Mouse (Mus musculus): ENCODE data around the gene Gm4969. TPM values are rescaled to one million over a fixed set of nuclear protein-coding genes. Genes with fewer than 3 reads are reported as not detected.

Gm4969 gene
- 0.17 TPM in 1 of 2 replicates, not detected in the other for polyA plus RNA-seq (2015; fragmentation: Nextera tagmentation; extraction: Ambion mirVana)

- peak within 1 kb of the TSS; percentile 48 for H3K4me2 ChIP-seq (ENCODE audit: low read depth, low read length)
- no peaks in the 10 kb centered on the region for H3K9me3 ChIP-seq (ENCODE audit: low read length)
- ATAC-seq = peak; percentile 16; the same call in 1 of the 2 replicates
- H3K36me3 ChIP-seq (replicated peaks; ENCODE audit: insufficient read depth, low read length) = no peaks in the 10 kb centered on the region
- H3K4me1 ChIP-seq (ENCODE audit: insufficient read depth) = peaks cover 21% of the 10 kb centered on the region
- no peaks in the 10 kb centered on the region for H3K27me3 ChIP-seq (ENCODE audit: insufficient read depth, low read length)
- peak; percentile 72 for DNase-seq
- 32% methylated on average over 63 of the region's 64 CpGs for WGBS (ENCODE audit: insufficient replicate concordance)
- no peak within 1 kb of the TSS for H3K4me3 ChIP-seq (ENCODE audit: low read depth, low read length)
- no peak within 1 kb of the TSS for H3K9ac ChIP-seq (replicated peaks)
- H3K27ac ChIP-seq (ENCODE audit: low read depth) = no peak within 1 kb of the TSS
- TF ChIP-seq CTCF (IDR thresholded peaks at IDR 0.05; ENCODE audit: low read depth) = peak; percentile 37; the same call in 1 of the 2 replicates
- no peak for TF ChIP-seq EP300 (IDR thresholded peaks at IDR 0.05; ENCODE audit: low read depth)
These were observed at the start of gene Gm4969 for GRCm38 (mm10) chr7:19118028-19118771. Gene Gm4969 (minus strand): TSS chr7:19118368.

DNA sequence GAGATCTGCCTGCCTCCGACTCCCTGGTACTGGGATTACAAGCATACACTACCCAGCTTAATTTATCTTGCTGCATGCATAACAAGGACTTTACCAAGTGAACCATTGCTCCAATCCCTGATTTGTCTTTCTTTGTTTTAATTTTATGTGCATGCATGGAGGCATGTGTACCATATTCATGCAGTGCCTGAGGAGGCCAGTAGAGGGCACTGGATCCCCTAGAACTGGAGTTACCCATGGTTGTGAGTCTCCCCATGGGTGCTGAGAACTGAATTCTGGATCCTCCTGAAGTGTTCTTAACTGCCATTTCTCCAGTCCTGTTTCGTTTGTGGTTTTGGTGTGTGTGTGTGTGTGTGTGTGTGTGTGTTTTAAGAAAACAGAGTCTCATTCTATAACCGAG is 48.8 kb upstream of the Gm4969 start:
- Histone ChIP-seq H3K4me3 (ENCODE audit: low read depth, low read length) (no peak overlapping the region), H3K4me1 (ENCODE audit: insufficient read depth) (peaks cover 15% of the 10 kb centered on the region), H3K9ac (replicated peaks) (no peak overlapping the region), H3K4me2 (ENCODE audit: low read depth, low read length) (no peak overlapping the region), H3K27me3 (ENCODE audit: insufficient read depth, low read length) (peaks cover 16% of the 10 kb centered on the region), H3K36me3 (replicated peaks; ENCODE audit: insufficient read depth, low read length) (no peaks in the 10 kb centered on the region), H3K9me3 (ENCODE audit: low read length) (peaks cover 3% of the 10 kb centered on the region; the same call in 1 of the 2 replicates), H3K27ac (ENCODE audit: low read depth) (no peak overlapping the region)
- WGBS (ENCODE audit: insufficient replicate concordance) = 77% methylated on average over 3 of the region's 3 CpGs
- ATAC-seq = no peak
- DNase-seq = no peak
- TF ChIP-seq CTCF (IDR thresholded peaks at IDR 0.05; ENCODE audit: low read depth) (peak; percentile 49), EP300 (IDR thresholded peaks at IDR 0.05; ENCODE audit: low read depth) (no peak)

DNA sequence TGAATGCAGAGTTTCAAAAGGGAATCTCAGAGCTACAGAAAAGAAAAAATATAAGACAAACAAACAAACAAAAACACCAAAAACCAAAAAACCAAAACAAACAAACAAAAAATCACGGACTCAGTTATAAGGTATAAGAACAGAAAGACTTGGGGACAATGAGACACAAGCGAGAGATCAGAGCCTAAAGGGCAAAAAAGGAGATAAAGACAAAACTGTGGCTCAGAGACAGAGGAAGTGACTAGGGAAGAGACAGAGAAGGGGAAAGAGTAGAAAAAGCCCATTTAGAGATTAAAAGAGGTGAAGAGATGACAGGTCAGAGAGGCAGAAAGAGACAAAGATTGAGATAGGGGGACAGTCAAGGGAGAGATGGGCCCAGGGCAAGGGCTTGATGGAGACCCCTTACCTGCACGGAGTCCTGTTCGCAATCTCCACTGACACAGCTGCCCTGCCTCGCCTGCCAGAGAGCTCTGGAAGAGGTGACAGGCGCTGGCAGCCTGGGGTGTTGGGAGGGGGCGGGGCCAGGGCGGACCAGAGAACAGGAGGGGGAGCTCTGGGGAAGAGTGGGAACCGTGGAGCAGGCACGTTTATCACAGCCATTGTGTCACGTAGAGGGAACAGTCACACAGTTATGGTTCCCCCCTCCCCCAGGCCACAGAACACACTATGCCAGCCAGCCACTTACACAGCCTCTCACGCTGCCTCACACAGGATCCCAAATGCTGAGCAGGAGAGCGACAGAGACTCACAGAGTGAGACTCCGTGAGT is 47.7 kb upstream of the Gm4969 start, which contains the start of gene Gipr:
Gene Gipr, minus strand, starts transcription at position 472 of the 768 bp plus-strand sequence.
- no peak within 1 kb of the TSS for H3K27ac ChIP-seq (ENCODE audit: low read depth)
- peak; percentile 38 for DNase-seq

DNA sequence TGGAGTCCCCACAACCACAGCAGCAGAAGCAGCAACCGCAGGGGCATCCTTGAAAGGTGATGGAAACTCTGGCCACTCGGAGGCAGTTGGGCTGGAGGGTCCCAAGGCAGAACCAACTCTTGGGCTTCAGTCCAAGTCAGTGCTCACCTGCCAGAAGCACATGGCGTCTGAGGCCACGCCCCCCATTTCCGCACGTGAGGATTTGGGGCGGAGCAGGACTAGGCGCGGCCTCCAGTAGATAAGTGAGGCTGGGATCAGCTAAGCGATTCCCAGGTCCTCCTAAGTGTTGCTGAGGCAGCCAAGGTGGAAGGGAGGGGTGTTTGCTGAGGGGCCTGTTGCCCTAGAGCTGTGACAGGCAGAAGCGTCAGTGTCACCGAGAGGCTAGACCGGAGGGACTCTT is 46.8 kb upstream of the Gm4969 start:
- Histone ChIP-seq H3K9ac (replicated peaks) (no peak overlapping the region), H3K4me3 (ENCODE audit: low read depth, low read length) (no peak overlapping the region), H3K27ac (ENCODE audit: low read depth) (no peak overlapping the region), H3K4me1 (ENCODE audit: insufficient read depth) (peaks cover 23% of the 10 kb centered on the region), H3K27me3 (ENCODE audit: insufficient read depth, low read length) (peaks cover 27% of the 10 kb centered on the region), H3K9me3 (ENCODE audit: low read length) (peaks cover 3% of the 10 kb centered on the region; the same call in 1 of the 2 replicates), H3K4me2 (ENCODE audit: low read depth, low read length) (peak overlapping the region; percentile 39), H3K36me3 (replicated peaks; ENCODE audit: insufficient read depth, low read length) (no peaks in the 10 kb centered on the region)
- no peak for ATAC-seq
- TF ChIP-seq EP300 (IDR thresholded peaks at IDR 0.05; ENCODE audit: low read depth) = no peak
- TF ChIP-seq CTCF (IDR thresholded peaks at IDR 0.05; ENCODE audit: low read depth) = no peak
- DNase-seq = peak; percentile 62
- 3% methylated on average over 13 of the region's 13 CpGs for WGBS (ENCODE audit: insufficient replicate concordance)

More for the DNA sequence above, 47.7 kb upstream of the Gm4969 start, which contains the start of gene Gipr:
- peak; percentile 48; the same call in 1 of the 2 replicates for ATAC-seq
- 8% methylated on average over 14 of the region's 14 CpGs for WGBS (ENCODE audit: insufficient replicate concordance)
- no peak within 1 kb of the TSS for H3K4me3 ChIP-seq (ENCODE audit: low read depth, low read length)
- H3K4me2 ChIP-seq (ENCODE audit: low read depth, low read length) = peak within 1 kb of the TSS; percentile 39
- no peaks in the 10 kb centered on the region for H3K36me3 ChIP-seq (replicated peaks; ENCODE audit: insufficient read depth, low read length)
- H3K27me3 ChIP-seq (ENCODE audit: insufficient read depth, low read length) = peaks cover 18% of the 10 kb centered on the region
- peaks cover 15% of the 10 kb centered on the region for H3K4me1 ChIP-seq (ENCODE audit: insufficient read depth)
- H3K9me3 ChIP-seq (ENCODE audit: low read length) = peaks cover 3% of the 10 kb centered on the region; the same call in 1 of the 2 replicates
- no peak for TF ChIP-seq CTCF (IDR thresholded peaks at IDR 0.05; ENCODE audit: low read depth)
- no peak for TF ChIP-seq EP300 (IDR thresholded peaks at IDR 0.05; ENCODE audit: low read depth)
- H3K9ac ChIP-seq (replicated peaks) = no peak within 1 kb of the TSS

DNA sequence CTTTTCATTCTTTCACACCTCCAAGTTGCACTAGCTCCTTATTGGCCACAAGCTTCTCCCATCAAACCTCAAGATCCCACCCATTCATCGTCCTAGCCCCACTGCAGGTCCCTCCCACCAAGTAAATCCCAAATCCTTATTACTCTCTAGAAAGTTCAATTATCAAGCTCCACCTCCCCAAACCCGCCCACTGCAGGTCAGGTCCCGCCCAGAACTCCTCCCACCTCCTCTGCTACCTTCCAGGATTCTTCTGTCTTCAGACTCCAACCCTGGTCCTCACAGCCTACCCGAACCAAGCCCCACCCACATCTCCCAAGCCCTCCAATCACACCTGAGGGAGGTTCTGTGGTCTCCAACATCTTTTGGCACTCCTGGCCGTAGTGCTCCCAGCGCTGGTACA is 46.0 kb upstream of the Gm4969 start:
- ATAC-seq (no peak), DNase-seq (peak; percentile 34)
- Histone ChIP-seq H3K4me2 (ENCODE audit: low read depth, low read length) (peak overlapping the region; percentile 39; the same call in 1 of the 2 replicates), H3K27me3 (ENCODE audit: insufficient read depth, low read length) (peaks cover 33% of the 10 kb centered on the region), H3K4me1 (ENCODE audit: insufficient read depth) (peaks cover 26% of the 10 kb centered on the region), H3K36me3 (replicated peaks; ENCODE audit: insufficient read depth, low read length) (no peaks in the 10 kb centered on the region), H3K9ac (replicated peaks) (no peak overlapping the region), H3K4me3 (ENCODE audit: low read depth, low read length) (no peak overlapping the region), H3K9me3 (ENCODE audit: low read length) (peaks cover 3% of the 10 kb centered on the region; the same call in 1 of the 2 replicates), H3K27ac (ENCODE audit: low read depth) (no peak overlapping the region)
- WGBS (ENCODE audit: insufficient replicate concordance) = 2% methylated on average over 6 of the region's 6 CpGs
- TF ChIP-seq EP300 (IDR thresholded peaks at IDR 0.05; ENCODE audit: low read depth) (no peak), CTCF (IDR thresholded peaks at IDR 0.05; ENCODE audit: low read depth) (no peak)

DNA sequence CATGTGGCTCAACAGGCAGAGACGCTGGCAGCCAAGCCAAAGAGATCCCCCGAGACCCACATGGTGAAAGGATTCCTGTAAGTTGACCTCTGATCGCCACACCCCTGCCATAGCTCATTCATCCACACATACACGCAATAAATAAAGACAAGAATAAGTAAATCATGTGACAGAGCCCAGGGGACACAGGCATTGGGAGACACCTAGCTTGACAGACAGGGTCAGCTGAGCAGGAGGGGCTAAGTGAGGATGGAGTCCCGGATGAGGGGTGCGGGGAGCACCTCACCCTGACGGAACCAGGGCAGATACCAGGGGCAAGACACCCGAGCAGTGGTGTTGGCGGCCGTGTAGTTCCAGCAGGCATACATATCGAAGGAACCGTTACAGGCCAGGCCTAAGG is 45.6 kb upstream of the Gm4969 start:
- H3K27me3 ChIP-seq (ENCODE audit: insufficient read depth, low read length) = peaks cover 34% of the 10 kb centered on the region
- H3K36me3 ChIP-seq (replicated peaks; ENCODE audit: insufficient read depth, low read length) = no peaks in the 10 kb centered on the region
- ATAC-seq (no peak), DNase-seq (no peak)
- H3K4me3 ChIP-seq (ENCODE audit: low read depth, low read length) = no peak overlapping the region
- TF ChIP-seq EP300 (IDR thresholded peaks at IDR 0.05; ENCODE audit: low read depth) (no peak), CTCF (IDR thresholded peaks at IDR 0.05; ENCODE audit: low read depth) (no peak)
- H3K4me2 ChIP-seq (ENCODE audit: low read depth, low read length) = no peak overlapping the region
- peaks cover 3% of the 10 kb centered on the region; the same call in 1 of the 2 replicates for H3K9me3 ChIP-seq (ENCODE audit: low read length)
- no peak overlapping the region for H3K27ac ChIP-seq (ENCODE audit: low read depth)
- H3K4me1 ChIP-seq (ENCODE audit: insufficient read depth) = peaks cover 26% of the 10 kb centered on the region
- 30% methylated on average over 12 of the region's 12 CpGs for WGBS (ENCODE audit: insufficient replicate concordance)
- no peak overlapping the region for H3K9ac ChIP-seq (replicated peaks)
